Mouse (Mus musculus) stomach, embryonic 16.5 days (tissue): ENCODE data around the gene Cacna1c. TPM values are rescaled to one million over a fixed set of nuclear protein-coding genes. Genes with fewer than 3 reads are reported as not detected.

Experiments
- ATAC-seq: fragments of 200-750 bp; cut with Nextera tagmentation; 2 replicates; pipeline ENCODE4 v1.8.0; 2017; ENCODE audit warnings: moderate number of reproducible peaks, moderate TSS enrichment; ENCODE audit not compliant: insufficient read depth, low FRiP score
- H3K27ac ChIP-seq: fragments of 300-500 bp; sonication (generic); 2 replicates; pipeline ENCODE4 v1.5.1; 2014; ENCODE audit warnings: low read length
- H3K27me3 ChIP-seq: fragments of 300-500 bp; sonication (generic); 2 replicates; pipeline ENCODE4 v1.6.1; 2014; ENCODE audit warnings: low read length, control low read depth, mixed read lengths; ENCODE audit not compliant: control insufficient read depth, insufficient read depth
- H3K36me3 ChIP-seq: fragments of 300-500 bp; sonication (generic); 2 replicates; pipeline ENCODE4 v1.6.1; 2014; ENCODE audit warnings: low read length; ENCODE audit not compliant: control insufficient read depth, insufficient read depth
- H3K4me1 ChIP-seq: fragments of 300-500 bp; sonication (generic); 2 replicates; pipeline ENCODE4 v1.6.1; 2014; ENCODE audit warnings: low read length, control low read depth, mixed read lengths; ENCODE audit not compliant: control insufficient read depth, insufficient read depth
- H3K4me2 ChIP-seq: fragments of 300-500 bp; sonication (generic); 2 replicates; pipeline ENCODE4 v1.6.1; 2014; ENCODE audit warnings: low read depth, low read length, mixed read lengths
- H3K4me3 ChIP-seq: fragments of 300-500 bp; sonication (generic); replicated peaks from 2 replicates; pipeline ENCODE4 v1.5.1; 2014; ENCODE audit warnings: mild to moderate bottlenecking, low read length
- H3K9ac ChIP-seq: fragments of 300-500 bp; sonication (generic); 2 replicates; pipeline ENCODE4 v1.6.1; 2014; ENCODE audit warnings: low read length
- H3K9me3 ChIP-seq: fragments of 300-500 bp; sonication (generic); replicated peaks from 2 replicates; pipeline ENCODE4 v1.6.1; 2016; ENCODE audit warnings: low read length, control low read depth; ENCODE audit not compliant: control insufficient read depth
- WGBS: fragments of 180-500 bp; shearing (Covaris S2); extraction: QIAGEN DNeasy Blood & Tissue Kit; methylation state at CpG from one replicate; pipeline ENCODE4 v1.1.7; 2014; 5-methylcytosine and 5-hydroxymethylcytosine counted together
- polyA plus RNA-seq: library from polyadenylated mRNA; unstranded; fragments of >200 nt; fragmentation: Nextera tagmentation; extraction: Ambion mirVana; gene quantifications from 2 replicates; pipeline ENCODE4 v1.2.1, GENCODE M21; 2015

Gene Cacna1c
- polyA plus RNA-seq, 1 experiment from 2014 or later = 4.3 TPM

DNA sequence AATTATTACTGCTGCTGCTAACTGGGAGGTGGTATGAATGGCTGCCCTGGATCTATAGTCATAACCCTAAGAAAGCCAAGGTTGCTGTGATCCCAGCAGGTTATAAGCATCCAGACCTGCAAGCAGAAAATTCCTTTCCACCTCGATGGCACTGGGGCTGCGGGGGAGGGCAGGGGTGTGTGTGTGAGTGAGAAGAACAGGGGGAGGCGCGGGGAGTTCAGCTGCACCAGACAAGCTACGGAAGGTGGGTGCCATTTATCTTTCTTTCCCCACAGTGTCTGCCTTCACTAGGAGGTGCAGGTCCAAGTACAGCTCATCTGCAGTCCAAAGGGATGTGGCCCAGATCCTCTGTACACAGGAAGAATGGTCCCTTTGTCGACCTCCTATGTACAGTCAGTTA is 473.9 kb downstream of the Cacna1c start:
- Histone ChIP-seq H3K27me3 (no peaks in the 10 kb centered on the region), H3K4me1 (no peaks in the 10 kb centered on the region), H3K4me3 (no peak overlapping the region), H3K4me2 (no peak overlapping the region), H3K9me3 (no peaks in the 10 kb centered on the region), H3K36me3 (no peaks in the 10 kb centered on the region), H3K9ac (no peak overlapping the region), H3K27ac (no peak overlapping the region)
- 56% methylated on average over 6 of the region's 6 CpGs for WGBS
- no peak for ATAC-seq

DNA sequence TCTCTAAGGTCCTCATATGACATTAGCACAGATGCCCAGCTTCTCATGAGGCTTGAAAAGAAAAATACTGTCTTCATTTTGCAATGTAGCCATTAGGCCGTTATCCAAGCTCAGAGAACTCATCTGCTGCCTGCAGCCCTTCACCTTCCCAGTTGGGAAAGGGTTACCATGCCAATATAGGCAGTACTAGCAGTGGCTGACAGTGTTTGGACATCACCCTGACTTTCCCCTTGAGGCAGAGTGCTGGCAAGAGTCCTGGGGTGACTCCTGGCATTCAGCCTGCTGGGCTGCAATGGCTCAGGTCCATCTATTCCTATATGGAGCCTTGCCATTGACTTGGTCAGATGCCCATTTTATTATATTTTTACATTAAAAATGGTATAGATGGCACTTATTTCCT is 476.7 kb downstream of the Cacna1c start:
- no peak for ATAC-seq
- Histone ChIP-seq H3K27me3 (no peaks in the 10 kb centered on the region), H3K4me3 (no peak overlapping the region), H3K4me1 (no peaks in the 10 kb centered on the region), H3K9me3 (no peaks in the 10 kb centered on the region), H3K36me3 (no peaks in the 10 kb centered on the region), H3K27ac (no peak overlapping the region), H3K4me2 (no peak overlapping the region), H3K9ac (no peak overlapping the region)
- 69% methylated on average over 1 of the region's 1 CpGs for WGBS

DNA sequence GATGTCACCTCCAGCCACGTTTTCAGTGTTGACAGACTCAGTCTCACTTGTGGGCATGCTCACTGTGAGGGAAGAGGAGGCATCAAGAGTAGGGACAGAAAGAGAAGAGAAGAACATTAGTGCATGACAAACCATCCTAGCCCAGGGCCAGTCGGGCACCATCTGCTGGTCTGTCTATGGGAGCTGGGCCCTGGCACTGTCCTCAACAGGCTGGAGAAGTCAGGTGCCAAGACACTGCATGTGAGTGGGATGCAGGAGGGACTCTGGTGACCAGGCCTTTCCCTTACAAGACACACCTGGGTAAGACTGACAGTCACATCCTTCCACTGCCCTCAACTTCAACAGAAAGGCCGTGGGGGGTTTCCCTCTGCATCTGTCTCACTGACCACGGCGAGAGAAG is 482.9 kb downstream of the Cacna1c start:
- no peak overlapping the region for H3K4me3 ChIP-seq
- WGBS = 79% methylated on average over 5 of the region's 5 CpGs
- H3K9ac ChIP-seq = no peak overlapping the region
- no peak overlapping the region for H3K27ac ChIP-seq
- no peaks in the 10 kb centered on the region for H3K4me1 ChIP-seq
- H3K9me3 ChIP-seq = no peaks in the 10 kb centered on the region
- no peak for ATAC-seq
- H3K36me3 ChIP-seq = no peaks in the 10 kb centered on the region
- no peaks in the 10 kb centered on the region for H3K27me3 ChIP-seq
- no peak overlapping the region for H3K4me2 ChIP-seq

DNA sequence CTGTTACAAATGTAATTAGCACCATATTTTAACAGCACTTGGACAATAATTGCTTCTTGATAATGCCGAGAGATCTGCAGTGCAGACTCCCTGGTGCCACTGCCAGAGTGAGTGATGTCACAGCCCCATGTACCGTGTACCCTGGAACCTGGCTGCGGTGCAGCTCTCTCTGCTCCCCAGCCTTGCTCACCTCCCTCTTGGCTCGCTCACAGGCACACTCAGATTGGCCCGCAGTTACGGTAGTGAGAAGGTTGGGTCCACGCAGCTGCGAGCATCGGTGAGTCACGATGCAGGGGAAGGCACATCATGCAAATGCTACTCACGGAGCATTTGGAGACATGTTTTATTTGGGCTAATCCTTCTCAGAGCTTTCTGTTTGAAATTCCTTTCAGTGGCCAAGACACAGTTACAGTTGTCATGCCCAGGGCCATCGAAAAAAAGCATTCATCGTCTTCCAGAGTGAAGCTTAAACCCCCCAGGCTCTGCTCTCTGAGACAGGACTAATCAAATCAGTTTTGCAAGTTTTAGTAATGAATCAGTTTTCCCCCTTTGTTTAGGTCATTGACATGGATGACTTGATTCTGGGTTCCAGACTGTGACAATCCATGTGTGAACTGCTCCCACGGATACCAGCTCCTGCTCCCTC is 484.4 kb downstream of the Cacna1c start:
- H3K9ac ChIP-seq = no peak overlapping the region
- no peaks in the 10 kb centered on the region for H3K27me3 ChIP-seq
- no peak overlapping the region for H3K4me3 ChIP-seq
- H3K36me3 ChIP-seq = no peaks in the 10 kb centered on the region
- ATAC-seq = no peak
- H3K27ac ChIP-seq = no peak overlapping the region
- 83% methylated on average over 14 of the region's 14 CpGs for WGBS
- no peak overlapping the region for H3K4me2 ChIP-seq
- no peaks in the 10 kb centered on the region for H3K4me1 ChIP-seq
- H3K9me3 ChIP-seq = no peaks in the 10 kb centered on the region

DNA sequence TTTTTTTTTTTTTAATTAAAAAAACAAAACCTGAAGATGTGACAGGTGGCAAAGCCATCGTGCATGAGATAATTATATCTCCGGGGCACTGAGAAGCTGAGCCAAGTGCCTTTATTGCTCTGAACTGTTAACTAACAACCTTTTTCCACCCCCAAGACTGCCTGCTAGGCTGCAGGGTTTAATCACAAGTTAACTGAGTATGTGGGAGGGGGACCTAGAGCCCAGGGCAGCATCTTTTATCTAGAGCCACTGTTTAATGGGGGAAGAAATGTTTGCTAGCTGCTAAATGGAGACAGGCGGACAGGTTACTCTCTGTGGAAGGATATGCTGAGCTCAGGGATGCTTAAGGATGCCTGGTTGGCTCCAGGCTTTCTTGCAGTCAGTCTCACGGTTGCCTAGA is 489.2 kb downstream of the Cacna1c start:
- no peaks in the 10 kb centered on the region for H3K4me1 ChIP-seq
- WGBS = 66% methylated on average over 4 of the region's 4 CpGs
- H3K9me3 ChIP-seq = no peaks in the 10 kb centered on the region
- no peak overlapping the region for H3K4me2 ChIP-seq
- no peaks in the 10 kb centered on the region for H3K27me3 ChIP-seq
- ATAC-seq = no peak
- no peak overlapping the region for H3K9ac ChIP-seq
- H3K36me3 ChIP-seq = no peaks in the 10 kb centered on the region
- no peak overlapping the region for H3K27ac ChIP-seq
- no peak overlapping the region for H3K4me3 ChIP-seq

DNA sequence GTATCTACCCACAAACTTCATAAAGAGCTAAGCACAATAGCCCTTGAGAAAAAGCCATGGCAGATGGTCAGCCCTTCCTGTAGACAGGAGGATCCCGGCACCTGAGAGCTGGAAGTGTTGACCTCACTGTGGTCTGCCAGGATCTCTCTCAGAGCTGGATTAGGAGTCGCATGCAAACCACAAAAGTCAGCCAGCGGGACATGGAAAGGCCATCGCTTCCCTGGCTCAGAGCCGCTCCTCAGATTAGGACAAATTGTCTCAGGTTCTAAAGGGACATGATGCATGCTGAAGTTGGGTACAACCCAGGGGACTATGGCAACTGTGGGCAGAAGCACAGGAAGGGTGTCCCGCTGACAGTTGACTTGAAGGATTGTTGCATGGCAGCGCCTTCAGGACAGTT is 490.4 kb downstream of the Cacna1c start:
- Histone ChIP-seq H3K27ac (no peak overlapping the region), H3K27me3 (no peaks in the 10 kb centered on the region), H3K4me3 (no peak overlapping the region), H3K9me3 (no peaks in the 10 kb centered on the region), H3K9ac (no peak overlapping the region), H3K4me2 (no peak overlapping the region), H3K36me3 (no peaks in the 10 kb centered on the region), H3K4me1 (no peaks in the 10 kb centered on the region)
- ATAC-seq = no peak
- WGBS = 93% methylated on average over 7 of the region's 7 CpGs

DNA sequence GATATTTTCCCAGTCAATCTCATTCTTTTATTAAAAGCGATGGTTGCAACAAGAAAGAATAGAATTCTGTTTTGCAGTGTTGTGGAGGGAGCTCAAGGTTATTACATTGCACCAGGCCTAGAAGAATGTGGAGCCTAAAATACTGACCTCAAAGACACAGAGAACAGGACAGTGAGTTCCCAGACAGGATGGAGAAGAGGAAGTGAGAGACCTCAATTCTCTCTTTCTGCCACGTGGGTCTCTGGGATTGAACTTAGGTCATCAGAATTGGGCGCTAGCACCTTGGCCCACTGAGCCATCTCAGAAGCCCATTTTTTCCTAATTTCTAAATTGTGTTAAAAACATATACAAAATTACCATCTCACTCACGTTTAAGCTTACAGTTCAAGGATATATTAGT is 501.6 kb downstream of the Cacna1c start:
- WGBS = 75% methylated on average over 4 of the region's 4 CpGs
- H3K4me2 ChIP-seq = no peak overlapping the region
- H3K9me3 ChIP-seq = no peaks in the 10 kb centered on the region
- ATAC-seq = no peak
- no peak overlapping the region for H3K27ac ChIP-seq
- no peak overlapping the region for H3K4me3 ChIP-seq
- H3K4me1 ChIP-seq = no peaks in the 10 kb centered on the region
- no peaks in the 10 kb centered on the region for H3K36me3 ChIP-seq
- no peak overlapping the region for H3K9ac ChIP-seq
- no peaks in the 10 kb centered on the region for H3K27me3 ChIP-seq

DNA sequence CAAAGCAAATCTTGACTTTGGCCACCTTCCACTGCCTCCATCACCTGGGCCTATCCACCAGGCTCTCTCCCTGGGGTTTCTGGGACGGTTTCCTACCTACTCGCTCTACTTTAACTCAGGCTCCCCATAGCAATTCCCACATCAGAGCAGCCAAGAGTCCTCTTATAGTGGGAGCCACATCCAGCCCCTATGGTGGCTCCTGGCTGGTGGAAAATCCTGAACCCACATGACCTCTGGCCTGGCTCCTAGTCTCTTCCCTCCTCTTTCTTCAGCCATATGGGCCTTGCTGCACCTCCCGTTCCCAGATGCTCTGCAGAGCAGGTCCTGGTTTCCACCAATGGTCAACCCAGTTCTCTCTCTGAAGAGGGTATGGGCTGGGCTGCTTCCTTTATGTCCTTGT is 506.8 kb downstream of the Cacna1c start:
- no peaks in the 10 kb centered on the region for H3K4me1 ChIP-seq
- H3K27ac ChIP-seq = no peak overlapping the region
- H3K36me3 ChIP-seq = no peaks in the 10 kb centered on the region
- H3K27me3 ChIP-seq = no peaks in the 10 kb centered on the region
- 93% methylated on average over 3 of the region's 3 CpGs for WGBS
- no peak for ATAC-seq
- no peaks in the 10 kb centered on the region for H3K9me3 ChIP-seq
- no peak overlapping the region for H3K4me3 ChIP-seq
- no peak overlapping the region for H3K4me2 ChIP-seq
- no peak overlapping the region for H3K9ac ChIP-seq

DNA sequence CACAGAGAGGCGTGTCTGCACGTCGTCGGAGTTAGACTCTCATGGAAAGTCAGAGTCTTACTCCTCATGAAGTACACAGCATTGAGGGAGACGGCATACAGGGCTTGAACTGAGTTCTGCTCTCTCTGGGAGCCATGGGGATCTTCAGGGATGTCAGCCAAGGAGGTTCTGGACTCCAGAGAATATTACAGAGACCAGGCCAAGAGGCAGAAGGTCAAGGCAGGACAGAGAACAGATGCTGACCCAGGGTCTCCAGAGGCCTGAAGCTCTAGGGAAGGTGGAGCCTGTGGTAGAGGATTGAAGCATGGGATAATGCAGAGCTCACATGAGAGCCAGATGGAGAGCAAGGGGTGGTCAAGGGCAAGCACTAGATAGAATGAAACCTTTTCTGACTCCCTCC is 507.4 kb downstream of the Cacna1c start:
- H3K9ac ChIP-seq = no peak overlapping the region
- no peaks in the 10 kb centered on the region for H3K9me3 ChIP-seq
- no peak overlapping the region for H3K27ac ChIP-seq
- H3K36me3 ChIP-seq = no peaks in the 10 kb centered on the region
- 83% methylated on average over 5 of the region's 5 CpGs for WGBS
- H3K4me2 ChIP-seq = no peak overlapping the region
- no peaks in the 10 kb centered on the region for H3K4me1 ChIP-seq
- H3K4me3 ChIP-seq = no peak overlapping the region
- no peak for ATAC-seq
- no peaks in the 10 kb centered on the region for H3K27me3 ChIP-seq

DNA sequence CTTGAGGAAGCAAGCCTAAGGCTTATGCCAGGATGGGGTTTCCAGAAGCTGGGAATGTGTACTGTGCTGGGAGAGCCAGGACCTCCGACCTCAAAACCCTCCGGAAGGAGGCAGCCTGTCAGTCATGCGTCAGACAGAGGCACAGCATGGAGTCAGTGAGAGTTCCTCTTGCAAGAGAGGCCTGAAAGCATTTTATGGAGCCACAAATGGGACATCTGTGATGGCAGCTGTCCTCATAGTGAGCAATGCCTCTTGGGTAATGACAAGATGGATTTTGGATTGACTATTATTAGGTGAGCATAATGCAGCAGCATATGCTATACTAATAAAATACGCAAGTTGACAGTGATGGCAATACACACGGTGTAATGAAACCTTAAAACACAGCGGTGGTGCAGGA is 515.4 kb downstream of the Cacna1c start:
- no peaks in the 10 kb centered on the region for H3K9me3 ChIP-seq
- H3K9ac ChIP-seq = no peak overlapping the region
- H3K4me1 ChIP-seq = no peaks in the 10 kb centered on the region
- no peak overlapping the region for H3K4me3 ChIP-seq
- H3K27ac ChIP-seq = no peak overlapping the region
- no peaks in the 10 kb centered on the region for H3K36me3 ChIP-seq
- no peaks in the 10 kb centered on the region for H3K27me3 ChIP-seq
- no peak for ATAC-seq
- H3K4me2 ChIP-seq = no peak overlapping the region
- WGBS = 65% methylated on average over 6 of the region's 6 CpGs
